Mouse (Mus musculus) mature B cell (primary cell): ENCODE data around the gene Rad21l.
"Not testable (repeated sequence)": the region's sequence is repeated elsewhere in the genome, so short reads cannot be mapped to it uniquely, and the experiment has no call there.

Source experiments
- in situ Hi-C: fragments of 300-500 bp; cut with MboI; formaldehyde crosslinking; loops from 2 replicates; pipeline ENCODE4 v1.14.3; 2019

The Rad21l gene

GRCm38 (mm10) chr2:151629310-151629709 is 39.0 kb downstream of the Rad21l start:
- in situ Hi-C loops = no loop called here

GRCm38 (mm10) chr2:151628011-151628410 is 40.3 kb downstream of the Rad21l start:
- in situ Hi-C loops = no loop called here

- in situ Hi-C loops = no loop called here
Measured at GRCm38 (mm10) chr2:151626296-151626695, 42.0 kb downstream of the Rad21l start.

GRCm38 (mm10) chr2:151623776-151624175 is 44.6 kb downstream of the Rad21l start:
- in situ Hi-C loops = no loop called here

GRCm38 (mm10) chr2:151616551-151617329 is 51.6 kb downstream of the Rad21l start:
- in situ Hi-C loops = no loop called here

GRCm38 (mm10) chr2:151615779-151616178 is 52.6 kb downstream of the Rad21l start:
- in situ Hi-C loops = not testable (repeated sequence)

- in situ Hi-C loops = no loop called here
Measured at GRCm38 (mm10) chr2:151609974-151610373, 58.4 kb downstream of the Rad21l start.

DNA sequence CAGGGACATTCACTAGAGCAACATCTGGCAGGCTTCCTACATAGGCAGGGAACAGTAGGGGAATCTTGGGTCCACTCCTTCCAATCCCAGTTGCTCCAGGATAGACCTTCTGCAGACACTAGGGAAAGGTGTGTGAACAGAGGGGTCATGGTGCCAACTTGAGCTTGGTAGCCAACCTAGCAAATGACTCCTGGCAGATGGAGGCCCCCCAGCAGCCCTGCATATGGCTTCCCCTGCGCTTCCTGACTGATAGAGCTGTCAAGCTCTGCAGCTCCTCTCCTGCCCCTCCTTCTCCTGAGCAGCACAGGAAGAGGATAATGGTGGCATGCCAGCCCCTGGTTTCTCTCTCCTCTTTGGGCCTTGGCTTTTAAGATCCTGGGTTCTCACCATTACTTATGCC is 59.9 kb downstream of the Rad21l start:
- in situ Hi-C loops = no loop called here

- in situ Hi-C loops = no loop called here
Measured at GRCm38 (mm10) chr2:151605437-151605987, 62.8 kb downstream of the Rad21l start.

- in situ Hi-C loops = no loop called here
Measured at GRCm38 (mm10) chr2:151603630-151604029, 64.7 kb downstream of the Rad21l start.

DNA sequence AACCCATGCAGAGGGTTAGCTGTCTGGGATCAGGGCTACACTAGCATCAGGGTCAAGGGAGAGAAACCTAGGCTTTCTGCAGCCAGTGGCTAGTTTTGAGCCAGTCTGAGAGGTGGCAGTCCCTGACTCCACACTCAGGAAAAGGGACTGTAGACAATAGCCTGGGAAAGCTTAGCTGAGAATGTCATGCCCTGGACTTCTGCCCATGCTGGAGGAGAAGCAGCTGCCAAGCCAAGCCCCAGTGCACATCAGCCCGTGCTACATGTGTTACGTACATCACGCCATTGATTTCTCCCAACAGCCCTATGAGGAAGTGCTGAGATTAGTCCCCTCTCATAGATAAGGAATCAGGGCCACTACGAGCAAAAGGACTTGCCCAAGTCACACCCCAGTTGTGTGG is 66.2 kb downstream of the Rad21l start:
- in situ Hi-C loops = no loop called here

GRCm38 (mm10) chr2:151598068-151598467 is 70.3 kb downstream of the Rad21l start:
- in situ Hi-C loops = no loop called here
